Comparison of ENCODE assay signal across 18 mouse cellular contexts in genomic region chr7:126999568-126999967, GRCm38 (mm10). TPM values are rescaled to one million over a fixed set of nuclear protein-coding genes. Genes with fewer than 3 reads are reported as not detected.
"Had no signal": no experiment of that assay in that cellular context is flagged by ENCODE, and none has a peak within 500 bp of the region (broad histone marks: within the 10 kb centered on the region; RNA-seq: fewer than 3 reads in every experiment).

No protein-coding gene starts in this region.

- H3K9me3 ChIP-seq: limb, embryonic 15.5 days; neural tube, embryonic 13.5 days had no signal

- H3K4me2 ChIP-seq: kidney, embryonic 15.5 days; limb, embryonic 15.5 days; liver, embryonic 12.5 days; lung, embryonic 14.5 days; neural tube, embryonic 13.5 days had no signal

- ATAC-seq: liver, embryonic 12.5 days had no signal

- H3K27ac ChIP-seq: kidney, embryonic 15.5 days; left cerebral cortex, adult 2 months; limb, embryonic 15.5 days; liver, embryonic 12.5 days; neural tube, embryonic 13.5 days had no signal

- H3K36me3 ChIP-seq: neural tube, embryonic 13.5 days had no signal

- H3K4me3 ChIP-seq: kidney, embryonic 15.5 days; left cerebral cortex, adult 2 months; limb, embryonic 15.5 days; liver, embryonic 12.5 days; neural tube, embryonic 13.5 days had no signal

- H3K27me3 ChIP-seq: kidney, embryonic 15.5 days; limb, embryonic 15.5 days; liver, embryonic 12.5 days; neural tube, embryonic 13.5 days had no signal

- H3K9ac ChIP-seq: kidney, embryonic 15.5 days; limb, embryonic 15.5 days; liver, embryonic 12.5 days; lung, embryonic 14.5 days; neural tube, embryonic 13.5 days had no signal

- H3K4me1 ChIP-seq: kidney, embryonic 15.5 days; limb, embryonic 15.5 days; neural tube, embryonic 13.5 days had no signal

- DNase-seq: kidney, adult 18-20 months; kidney, postnatal 14 days; lung, embryonic 14.5 days; lung, postnatal 10 days; lung, postnatal 4 days; midbrain, embryonic 14.5 days; retina, postnatal 1 day; right cerebral cortex, postnatal 4 days; spleen, adult 18-20 months; thymus, adult 18-20 months had no signal

RNA-seq across cellular contexts. Expression of gene Pagr1b, which starts 16.7 kb away (rescaled TPM):
- polyA plus RNA-seq: kidney, embryonic 15.5 days; limb, embryonic 11.5 days; liver, embryonic 16.5 days; lung, embryonic 14.5 days; midbrain, embryonic 14.5 days; stomach, embryonic 14.5 days had no signal
